Mouse (Mus musculus) lung, postnatal 4 days (tissue): ENCODE measurements around the gene Lysmd1.
"Not testable (repeated sequence)": the region's sequence is repeated elsewhere in the genome, so short reads cannot be mapped to it uniquely, and the experiment has no call there.

ENCODE experiments used
- DNase-seq, 2 experiments: peaks; one replicate each; pipeline ENCODE4 v3.0.0; 2021

Lysmd1 gene

DNA sequence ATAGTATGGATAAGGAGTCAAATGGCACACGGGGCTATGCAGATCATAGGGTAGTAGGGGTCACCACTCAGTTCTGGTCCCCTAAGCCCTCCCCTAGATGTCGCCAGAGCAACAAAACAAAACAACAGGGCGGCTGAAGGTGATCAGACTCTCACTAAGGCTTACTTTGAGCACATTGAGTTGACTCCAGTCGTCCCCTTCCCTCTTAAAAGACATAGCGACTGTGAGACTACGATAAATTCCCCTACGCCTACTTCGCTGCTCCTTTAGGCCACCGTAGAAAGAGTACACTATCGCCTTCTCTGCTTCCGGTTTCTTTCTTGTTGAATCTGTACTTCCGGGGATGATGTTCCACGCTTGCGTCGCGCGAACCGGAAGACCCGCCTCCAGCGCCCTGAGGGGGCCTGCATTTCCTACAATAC, at the start of gene Lysmd1, which contains the start of gene Scnm1:
Gene Lysmd1, plus strand, starts transcription at position 409 of the 422 bp plus-strand sequence.
Gene Scnm1, minus strand, starts transcription at position 332 of the 422 bp plus-strand sequence.
- peak; percentile 91 to 96 for DNase-seq

DNA sequence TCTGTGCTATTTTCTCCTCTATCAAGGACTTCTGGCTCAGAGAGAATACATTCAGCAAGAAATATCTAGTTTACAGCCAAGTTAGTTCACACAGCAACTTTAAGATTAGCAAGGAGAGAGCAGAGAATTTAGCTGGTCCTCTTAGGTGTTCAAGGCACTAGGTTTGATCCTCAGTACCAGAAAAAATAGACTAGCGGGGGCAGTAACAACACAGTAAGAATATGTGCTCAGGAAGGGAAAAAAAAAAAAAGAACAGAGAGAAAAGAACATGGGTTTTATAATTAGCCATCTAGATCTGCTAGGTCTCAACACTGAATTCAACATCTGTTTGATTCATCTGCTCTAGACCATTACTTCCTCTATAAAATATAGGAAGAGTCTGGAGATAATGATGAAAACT, 45.8 kb upstream of the Lysmd1 start:
- no peak for DNase-seq

DNA sequence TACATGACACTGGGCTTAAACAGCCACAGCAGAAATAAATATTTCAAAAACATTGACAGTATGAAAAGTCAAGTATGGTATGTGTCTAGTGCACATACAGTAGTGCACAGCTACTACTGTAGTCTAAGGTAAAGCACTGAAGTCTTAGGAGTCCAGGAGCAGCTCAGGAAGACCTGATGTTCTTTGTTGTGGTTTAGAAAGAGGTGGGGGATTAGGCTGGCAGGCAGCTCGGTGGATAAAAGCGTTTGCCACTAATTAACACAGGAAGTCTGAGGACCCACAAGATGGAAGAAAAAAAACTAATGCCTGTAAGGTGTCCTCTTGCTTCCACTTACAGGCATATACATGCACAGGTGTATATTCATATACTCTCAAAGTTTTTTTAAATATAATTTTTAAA, 33.0 kb upstream of the Lysmd1 start:
- DNase-seq = no peak

GRCm38 (mm10) chr3:95105121-95105520, 28.8 kb upstream of the Lysmd1 start:
- DNase-seq = no peak

GRCm38 (mm10) chr3:95105586-95106337, 28.1 kb upstream of the Lysmd1 start:
- DNase-seq = no peak

DNA sequence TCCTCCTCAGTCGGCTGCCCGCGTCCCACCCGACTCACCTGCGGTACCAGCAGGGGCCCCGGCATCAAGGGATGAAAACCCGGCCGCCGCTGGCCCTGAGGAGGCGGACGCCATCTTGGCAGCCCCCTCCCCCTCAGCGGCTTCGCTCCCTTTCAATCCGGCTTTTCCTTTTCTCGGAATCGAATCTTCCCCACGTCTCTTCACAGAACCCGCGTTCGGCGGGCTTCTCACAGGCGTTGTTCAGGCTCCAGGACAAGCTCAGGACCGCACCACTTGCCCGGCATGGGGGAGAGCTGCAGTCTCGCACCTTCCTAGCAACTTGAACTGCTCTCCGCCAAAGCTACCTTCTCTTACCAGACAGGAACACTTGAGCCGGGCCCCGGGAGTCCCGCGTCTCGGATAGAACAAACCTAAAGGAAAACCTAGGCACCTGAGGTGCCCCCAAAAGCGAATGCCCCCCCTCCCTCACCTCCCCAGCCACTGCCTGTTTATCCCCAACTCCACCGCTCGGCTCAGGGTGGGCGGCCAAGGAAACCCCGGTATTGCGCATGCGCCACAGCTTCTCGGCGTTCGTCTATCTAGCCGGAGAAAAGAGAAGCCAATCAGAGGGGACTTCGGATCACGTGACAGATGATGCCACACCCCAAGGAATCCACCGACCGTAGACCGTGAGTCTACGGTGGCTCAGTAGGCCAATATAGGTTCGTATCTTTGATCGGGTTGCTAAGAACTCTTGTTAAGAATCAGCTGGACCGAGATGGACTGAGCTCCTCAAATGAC, 27.4 kb upstream of the Lysmd1 start, which contains the start of gene Pip5k1a:
Gene Pip5k1a, minus strand, starts transcription at position 593 of the 780 bp plus-strand sequence.
- DNase-seq = peak; percentile 97 to 98

DNA sequence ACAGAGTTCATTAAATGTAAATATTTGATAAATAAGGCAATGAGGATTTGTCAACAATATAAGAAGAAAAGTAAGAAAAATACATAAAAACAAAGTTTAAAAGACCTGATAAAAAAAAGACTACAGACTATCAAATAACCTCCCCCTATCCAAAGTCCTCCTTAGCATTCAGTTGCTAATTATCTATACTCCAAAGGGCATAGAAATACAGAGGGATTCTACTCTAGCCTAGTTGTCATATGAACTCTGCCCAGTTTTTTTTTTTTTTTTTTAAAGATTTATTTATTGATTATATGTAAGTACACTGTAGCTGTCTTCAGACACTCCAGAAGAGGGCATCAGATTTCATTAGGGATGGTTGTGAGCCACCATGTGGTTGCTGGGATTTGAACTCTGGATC, 26.6 kb upstream of the Lysmd1 start:
- DNase-seq = not testable (repeated sequence)

- DNase-seq = no peak
Measured at GRCm38 (mm10) chr3:95107898-95108297, 26.0 kb upstream of the Lysmd1 start.

GRCm38 (mm10) chr3:95110911-95111726, 22.8 kb upstream of the Lysmd1 start, which contains the start of gene Vps72:
Gene Vps72, plus strand, starts transcription at chr3:95111022.
- peak; percentile 93 to 94 for DNase-seq

DNA sequence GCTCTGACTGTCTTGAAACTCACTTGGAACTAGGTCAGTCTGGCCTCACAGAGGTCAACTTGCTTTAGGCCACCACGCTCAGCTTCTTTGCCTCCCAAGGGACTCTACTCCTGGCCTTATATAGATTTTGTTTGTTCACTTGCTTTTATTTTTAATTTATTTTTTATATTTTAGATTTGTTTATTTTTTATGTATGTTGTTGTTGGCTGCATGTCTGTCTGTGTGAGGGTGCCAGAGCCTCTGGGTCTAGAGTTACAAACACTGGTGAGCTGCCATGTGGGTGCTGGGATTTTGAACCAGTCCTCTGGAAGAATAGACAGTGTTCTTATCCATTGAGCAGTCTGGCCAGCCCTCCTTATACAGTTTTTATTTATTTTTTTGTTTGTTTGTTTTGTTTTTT, 21.1 kb upstream of the Lysmd1 start:
- no peak for DNase-seq

GRCm38 (mm10) chr3:95117751-95118150, 16.1 kb upstream of the Lysmd1 start:
- no peak for DNase-seq

- DNase-seq = peak; percentile 51 to 72
Measured at GRCm38 (mm10) chr3:95121580-95121979, 12.3 kb upstream of the Lysmd1 start.

DNA sequence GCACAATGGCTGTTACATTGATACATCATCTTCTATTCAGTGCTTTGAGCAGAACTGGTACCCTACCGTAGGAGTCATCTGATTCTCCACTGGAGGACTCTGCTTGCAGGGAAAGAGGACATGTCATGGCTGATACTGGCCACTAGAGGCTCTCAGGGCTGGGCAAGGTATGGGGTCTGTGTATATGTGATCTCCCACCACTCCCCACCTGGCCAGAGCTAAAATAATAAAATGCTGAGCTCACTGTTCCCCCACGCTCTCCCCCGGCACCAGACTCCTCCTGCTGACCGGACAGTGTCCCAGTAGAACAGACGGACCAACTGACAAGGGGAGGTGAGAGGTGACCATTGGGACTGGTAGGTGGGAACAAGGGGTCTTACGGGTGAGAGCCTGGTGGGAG, 9.6 kb upstream of the Lysmd1 start, which contains the start of gene Tmod4:
Gene Tmod4, plus strand, starts transcription at position 231 of the 400 bp plus-strand sequence.
- peak in 1 of 2 experiments; percentile 37 for DNase-seq

GRCm38 (mm10) chr3:95124972-95125371, 8.9 kb upstream of the Lysmd1 start:
- peak; percentile 80 to 88 for DNase-seq

- DNase-seq = no peak
Measured at GRCm38 (mm10) chr3:95129226-95129651, 4.6 kb upstream of the Lysmd1 start.

GRCm38 (mm10) chr3:95130081-95130480, 3.8 kb upstream of the Lysmd1 start:
- DNase-seq = no peak

DNA sequence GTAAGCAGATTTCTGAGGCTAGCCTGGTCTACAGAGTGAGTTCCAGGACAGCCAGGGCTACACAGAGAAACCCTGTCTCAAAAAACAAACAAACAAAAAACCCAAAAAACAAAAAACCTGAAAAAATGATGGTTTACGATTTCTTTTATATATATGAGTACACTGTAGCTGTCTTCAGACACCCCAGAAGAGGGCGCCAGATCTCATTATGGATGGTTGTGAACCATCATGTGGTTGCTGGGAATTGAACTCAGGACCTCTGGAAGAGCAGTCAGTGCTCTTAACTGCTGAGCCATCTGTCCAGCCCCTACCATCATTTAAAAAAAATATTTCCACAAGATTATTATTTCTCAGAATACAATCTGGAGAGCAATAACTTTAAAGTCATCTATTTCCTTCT, 1.5 kb upstream of the Lysmd1 start:
- DNase-seq = not testable (repeated sequence)

- DNase-seq = no peak
Measured at GRCm38 (mm10) chr3:95133176-95133575, 712 bp upstream of the Lysmd1 start.

DNA sequence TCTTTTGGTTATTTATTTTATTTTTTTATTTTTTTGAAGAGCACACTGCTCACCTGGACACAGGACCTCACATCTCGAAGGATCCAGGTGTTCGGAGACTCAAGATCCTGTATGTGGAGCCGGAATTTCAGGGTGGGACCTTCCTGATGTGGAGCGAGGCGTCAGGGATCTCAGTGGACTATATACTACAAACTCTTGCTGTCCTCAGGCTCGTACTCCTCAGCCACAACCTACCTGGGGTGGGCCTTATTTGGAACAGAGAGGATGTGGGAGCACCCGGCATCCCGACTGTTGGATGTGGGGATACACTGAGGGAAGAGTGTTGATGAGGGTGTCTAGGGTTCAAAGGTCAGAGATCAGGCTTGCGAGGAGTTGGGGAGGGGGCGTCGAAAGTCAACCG, 245 bp downstream of the Lysmd1 start:
- DNase-seq = not testable (repeated sequence)

GRCm38 (mm10) chr3:95135023-95135422, 1.1 kb downstream of the Lysmd1 start:
- DNase-seq = peak; percentile 73 to 77

GRCm38 (mm10) chr3:95135433-95136052, 1.7 kb downstream of the Lysmd1 start:
- DNase-seq = peak in 1 of 2 experiments; percentile 16

GRCm38 (mm10) chr3:95136336-95136735, 2.4 kb downstream of the Lysmd1 start:
- no peak for DNase-seq
